Mouse (Mus musculus) small intestine, adult 10 weeks (tissue): Measurements from ENCODE around the gene Pmf1. TPM values are rescaled to one million over a fixed set of nuclear protein-coding genes. Genes with fewer than 3 reads are reported as not detected.

Experiments
- polyA plus RNA-seq: library from polyadenylated mRNA; stranded (reverse); fragments of 350-450 nt; fragmentation: Illumina TruSeq; extraction: RNeasy Lipid Tissue Mini Kit (QIAGEN cat#74804); gene quantifications from one replicate; pipeline ENCODE4 v1.2.3, GENCODE M21; 2014; ENCODE audit warnings: low replicate concordance

The Pmf1 gene
- 3.2 TPM for polyA plus RNA-seq

GRCm38 (mm10) chr3:88409741-88410644 is at the start of gene Pmf1:
Gene Pmf1 (minus strand): TSS chr3:88410331.

GRCm38 (mm10) chr3:88424605-88425329 is 14.6 kb upstream of the Pmf1 start, which contains the start of gene Slc25a44:
Gene Slc25a44 (minus strand): TSS chr3:88425139.

GRCm38 (mm10) chr3:88384364-88384763 is 25.8 kb downstream of the Pmf1 start, which contains the start of gene Bglap:
Gene Bglap (minus strand): TSS chr3:88384464.

GRCm38 (mm10) chr3:88378599-88378998 is 31.5 kb downstream of the Pmf1 start, which contains the start of gene Bglap2:
Gene Bglap2 (minus strand): TSS chr3:88378699.

GRCm38 (mm10) chr3:88372643-88373042 is 37.5 kb downstream of the Pmf1 start, which contains the start of gene Bglap3:
Gene Bglap3 (minus strand): TSS chr3:88372743.

GRCm38 (mm10) chr3:88364337-88364736 is 45.8 kb downstream of the Pmf1 start, which contains the start of gene Paqr6:
Gene Paqr6 (plus strand): TSS chr3:88364584.

Other genes starting within 250 kb of the Pmf1 start
- gene Rhbg, start 155.6 kb downstream of the Pmf1 start, polyA plus RNA-seq, result not detected
- gene Gm38392, start 123.1 kb downstream of the Pmf1 start, polyA plus RNA-seq, result not detected
- gene Tsacc, start 113.3 kb downstream of the Pmf1 start, polyA plus RNA-seq, result 2.2 TPM
- gene Cct3, start 113.2 kb downstream of the Pmf1 start, polyA plus RNA-seq, result 58.0 TPM
- gene Glmp, start 85.3 kb downstream of the Pmf1 start, polyA plus RNA-seq, result 1.4 TPM
- 1.3 TPM for gene Tmem79, start 74.2 kb downstream of the Pmf1 start, polyA plus RNA-seq
- 16.8 TPM for gene Smg5, start 74.1 kb downstream of the Pmf1 start, polyA plus RNA-seq
- gene Paqr6, start 45.7 kb downstream of the Pmf1 start, polyA plus RNA-seq, result not detected
- not detected for gene Bglap3, start 37.6 kb downstream of the Pmf1 start, polyA plus RNA-seq
- gene Bglap2, start 31.6 kb downstream of the Pmf1 start, polyA plus RNA-seq, result not detected
- gene Bglap, start 25.9 kb downstream of the Pmf1 start, polyA plus RNA-seq, result not detected
- gene Slc25a44, start 14.8 kb upstream of the Pmf1 start, polyA plus RNA-seq, result 17.2 TPM
- 95.3 TPM for gene Sema4a, start 50.9 kb upstream of the Pmf1 start, polyA plus RNA-seq
- gene Lmna, start 99.6 kb upstream of the Pmf1 start, polyA plus RNA-seq, result 3.3 TPM
- gene Mex3a, start 122.1 kb upstream of the Pmf1 start, polyA plus RNA-seq, result 0.37 TPM
- 4.3 TPM for gene Rab25, start 138.0 kb upstream of the Pmf1 start, polyA plus RNA-seq
- gene Lamtor2, start 142.7 kb upstream of the Pmf1 start, polyA plus RNA-seq, result 2.2 TPM
- gene Ubqln4, start 143.4 kb upstream of the Pmf1 start, polyA plus RNA-seq, result 12.7 TPM
- 19.5 TPM for gene Ssr2, start 165.5 kb upstream of the Pmf1 start, polyA plus RNA-seq
- gene Arhgef2, start 195.6 kb upstream of the Pmf1 start, polyA plus RNA-seq, result 17.8 TPM
- gene Rxfp4, start 242.8 kb upstream of the Pmf1 start, polyA plus RNA-seq, result not detected